Mouse (Mus musculus): ENCODE measurements around the gene Scaf1. TPM values are rescaled to one million over a fixed set of nuclear protein-coding genes. Genes with fewer than 3 reads are reported as not detected.

The Scaf1 gene
- polyA plus RNA-seq, 1 experiment: 75.4 TPM

GRCm38 (mm10) chr7:45046853-45047350 lies 30.7 kb upstream of the Scaf1 start:
- Histone ChIP-seq H3K27ac (ENCODE audit: insufficient read depth, low read length) (no peak overlapping the region), H3K4me1 (ENCODE audit: control insufficient read depth, insufficient read depth, low read length) (no peaks in the 10 kb centered on the region), H3K4me3 (ENCODE audit: insufficient read depth, low read length) (no peak overlapping the region)
- TF ChIP-seq POLR2A (IDR thresholded peaks at IDR 0.05; ENCODE audit: low read depth, low read length) (no peak), CTCF (IDR thresholded peaks at IDR 0.05; ENCODE audit: borderline replicate concordance, insufficient read depth, low read length) (no peak)

DNA sequence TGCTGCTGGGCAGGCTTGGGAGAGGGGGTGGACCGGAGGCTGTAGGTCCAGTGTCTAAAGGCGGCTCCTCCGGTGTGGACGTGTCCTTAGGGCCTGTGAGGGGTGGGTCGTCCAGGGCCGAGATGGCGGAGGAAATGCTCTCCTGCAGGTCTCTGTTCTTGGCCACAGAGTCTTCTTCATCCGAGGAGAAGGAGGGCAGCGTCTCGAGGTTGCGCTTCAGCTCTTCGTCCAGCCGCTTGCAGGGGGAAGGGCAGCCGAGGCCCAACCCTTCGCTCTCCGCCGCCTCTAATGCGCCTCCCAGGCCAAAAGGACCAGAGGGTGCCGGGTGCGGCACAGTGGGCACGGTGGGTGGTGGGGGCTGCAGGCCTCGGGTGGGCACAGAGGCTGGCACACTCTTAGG lies 29.6 kb upstream of the Scaf1 start:
- H3K4me3 ChIP-seq (ENCODE audit: insufficient read depth, low read length): no peak overlapping the region
- H3K27ac ChIP-seq (ENCODE audit: insufficient read depth, low read length): no peak overlapping the region
- TF ChIP-seq CTCF (IDR thresholded peaks at IDR 0.05; ENCODE audit: borderline replicate concordance, insufficient read depth, low read length): no peak
- no peak for TF ChIP-seq POLR2A (IDR thresholded peaks at IDR 0.05; ENCODE audit: low read depth, low read length)
- no peaks in the 10 kb centered on the region for H3K4me1 ChIP-seq (ENCODE audit: control insufficient read depth, insufficient read depth, low read length)

DNA sequence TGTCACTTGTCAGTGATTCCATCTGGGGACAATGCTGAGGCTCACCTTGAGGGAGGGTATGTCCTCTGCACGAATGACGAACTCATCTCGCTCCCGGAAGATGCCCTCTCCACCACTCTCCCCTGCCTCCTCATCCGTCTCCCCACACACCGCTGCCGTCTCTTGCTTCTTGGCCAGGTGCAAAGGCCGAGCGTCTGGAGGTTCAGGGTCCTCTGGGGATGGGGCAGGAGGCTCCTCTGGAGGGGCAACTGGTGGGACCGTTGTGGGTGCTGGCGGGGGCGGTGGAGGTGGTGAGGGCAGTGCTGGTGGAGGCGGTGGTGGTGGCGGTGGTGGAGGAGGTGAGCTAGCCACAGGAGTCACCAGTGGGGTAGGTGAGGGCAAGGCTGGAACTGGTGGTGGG lies 27.1 kb upstream of the Scaf1 start:
- H3K4me3 ChIP-seq (ENCODE audit: insufficient read depth, low read length): no peak overlapping the region
- TF ChIP-seq POLR2A (IDR thresholded peaks at IDR 0.05; ENCODE audit: low read depth, low read length) (no peak), CTCF (IDR thresholded peaks at IDR 0.05; ENCODE audit: borderline replicate concordance, insufficient read depth, low read length) (no peak)
- H3K4me1 ChIP-seq (ENCODE audit: control insufficient read depth, insufficient read depth, low read length): no peaks in the 10 kb centered on the region
- no peak overlapping the region for H3K27ac ChIP-seq (ENCODE audit: insufficient read depth, low read length)

DNA sequence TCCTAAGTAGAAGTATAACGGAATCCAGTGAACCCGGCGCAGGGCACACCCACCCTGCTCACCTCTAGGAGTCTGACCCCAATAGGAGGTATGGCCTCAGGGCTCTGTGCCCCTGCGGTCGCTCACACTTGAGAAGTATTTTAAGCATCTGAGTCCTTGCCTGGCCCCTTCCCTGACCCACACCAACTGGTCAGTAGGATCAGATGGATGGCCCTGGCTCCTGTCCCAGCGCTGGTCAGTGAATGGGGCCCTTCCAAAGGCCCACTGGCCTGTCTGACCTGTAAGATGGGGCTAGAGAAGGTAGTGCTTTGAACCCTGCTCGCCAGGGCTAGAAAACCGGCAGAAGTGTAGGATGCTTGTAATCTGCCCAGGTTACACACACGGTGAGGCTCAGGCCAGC lies 24.7 kb upstream of the Scaf1 start:
- H3K27ac ChIP-seq (ENCODE audit: insufficient read depth, low read length): no peak overlapping the region
- H3K4me3 ChIP-seq (ENCODE audit: insufficient read depth, low read length): no peak overlapping the region
- TF ChIP-seq CTCF (IDR thresholded peaks at IDR 0.05; ENCODE audit: borderline replicate concordance, insufficient read depth, low read length): no peak
- no peak for TF ChIP-seq POLR2A (IDR thresholded peaks at IDR 0.05; ENCODE audit: low read depth, low read length)
- peaks cover 4% of the 10 kb centered on the region for H3K4me1 ChIP-seq (ENCODE audit: control insufficient read depth, insufficient read depth, low read length)

DNA sequence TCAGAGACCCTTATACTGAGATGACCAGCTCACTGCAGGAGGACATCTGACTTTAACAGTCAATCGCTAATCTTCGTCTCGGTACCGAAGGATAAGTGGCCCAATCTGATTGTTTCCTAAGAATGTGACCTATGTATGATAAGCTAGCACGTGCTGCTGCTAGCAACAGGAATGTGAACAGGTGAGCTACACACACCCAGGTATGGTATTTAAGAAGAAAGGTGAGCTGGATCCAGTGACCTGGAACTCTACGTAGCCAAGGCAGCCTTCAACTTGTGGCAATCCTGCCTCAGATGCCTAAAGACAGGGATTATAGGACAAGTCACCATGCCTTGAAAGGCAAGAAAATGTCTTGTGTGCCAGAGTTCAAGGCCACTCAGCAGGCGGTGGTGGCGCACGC lies 22.2 kb upstream of the Scaf1 start:
- H3K4me1 ChIP-seq (ENCODE audit: control insufficient read depth, insufficient read depth, low read length): peaks cover 9% of the 10 kb centered on the region
- no peak overlapping the region for H3K27ac ChIP-seq (ENCODE audit: insufficient read depth, low read length)
- H3K4me3 ChIP-seq (ENCODE audit: insufficient read depth, low read length): no peak overlapping the region
- TF ChIP-seq CTCF (IDR thresholded peaks at IDR 0.05; ENCODE audit: borderline replicate concordance, insufficient read depth, low read length) (no peak), POLR2A (IDR thresholded peaks at IDR 0.05; ENCODE audit: low read depth, low read length) (no peak)

DNA sequence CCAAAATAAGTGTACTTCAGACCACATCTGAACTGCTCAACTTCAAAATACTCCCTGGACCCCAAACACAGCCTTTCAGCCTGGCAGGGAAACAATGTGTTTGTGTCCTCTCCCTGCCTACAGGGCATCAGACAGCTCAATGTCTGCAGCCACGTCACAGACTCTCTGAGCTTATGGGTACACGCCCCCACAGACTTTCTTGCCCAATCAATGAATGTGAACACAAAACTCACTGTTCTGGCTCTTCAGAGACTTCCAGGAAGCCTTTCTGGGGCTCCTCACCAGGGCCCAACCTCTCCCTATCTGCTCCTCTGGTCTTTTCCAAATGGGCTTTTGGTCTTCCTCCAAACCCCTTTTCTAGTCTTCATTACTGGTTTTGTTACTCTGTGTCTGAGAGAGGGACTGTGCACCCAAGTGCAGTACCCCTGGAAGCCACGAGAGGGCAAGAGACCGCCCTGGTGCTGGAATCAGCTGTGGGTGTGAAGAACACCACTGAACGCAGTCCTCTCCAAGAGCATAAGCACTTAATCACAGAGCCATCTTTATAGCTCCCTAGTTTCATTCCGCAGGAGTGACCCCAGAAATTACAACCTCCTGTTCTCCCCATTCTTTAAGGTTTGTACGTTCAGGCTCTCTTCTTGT lies 21.7 kb upstream of the Scaf1 start:
- TF ChIP-seq CTCF (IDR thresholded peaks at IDR 0.05; ENCODE audit: borderline replicate concordance, insufficient read depth, low read length): peak; percentile 39; the same call in 1 of the 2 replicates
- TF ChIP-seq POLR2A (IDR thresholded peaks at IDR 0.05; ENCODE audit: low read depth, low read length): no peak
- H3K4me3 ChIP-seq (ENCODE audit: insufficient read depth, low read length): no peak overlapping the region
- H3K27ac ChIP-seq (ENCODE audit: insufficient read depth, low read length): no peak overlapping the region
- H3K4me1 ChIP-seq (ENCODE audit: control insufficient read depth, insufficient read depth, low read length): peaks cover 9% of the 10 kb centered on the region

GRCm38 (mm10) chr7:45036702-45037101 lies 20.5 kb upstream of the Scaf1 start:
- TF ChIP-seq POLR2A (IDR thresholded peaks at IDR 0.05; ENCODE audit: low read depth, low read length) (no peak), CTCF (IDR thresholded peaks at IDR 0.05; ENCODE audit: borderline replicate concordance, insufficient read depth, low read length) (no peak)
- H3K4me3 ChIP-seq (ENCODE audit: insufficient read depth, low read length): no peak overlapping the region
- peaks cover 9% of the 10 kb centered on the region for H3K4me1 ChIP-seq (ENCODE audit: control insufficient read depth, insufficient read depth, low read length)
- H3K27ac ChIP-seq (ENCODE audit: insufficient read depth, low read length): no peak overlapping the region

- Histone ChIP-seq H3K4me1 (ENCODE audit: control insufficient read depth, insufficient read depth, low read length) (peaks cover 9% of the 10 kb centered on the region), H3K27ac (ENCODE audit: insufficient read depth, low read length) (peak overlapping the region; percentile 14; the same call in 1 of the 2 replicates), H3K4me3 (ENCODE audit: insufficient read depth, low read length) (no peak overlapping the region)
- TF ChIP-seq POLR2A (IDR thresholded peaks at IDR 0.05; ENCODE audit: low read depth, low read length) (no peak), CTCF (IDR thresholded peaks at IDR 0.05; ENCODE audit: borderline replicate concordance, insufficient read depth, low read length) (no peak)
Measured at GRCm38 (mm10) chr7:45035631-45036030, 19.5 kb upstream of the Scaf1 start.

GRCm38 (mm10) chr7:45033722-45034359 lies 17.7 kb upstream of the Scaf1 start:
- Histone ChIP-seq H3K4me1 (ENCODE audit: control insufficient read depth, insufficient read depth, low read length) (peaks cover 9% of the 10 kb centered on the region), H3K4me3 (ENCODE audit: insufficient read depth, low read length) (no peak overlapping the region), H3K27ac (ENCODE audit: insufficient read depth, low read length) (no peak overlapping the region)
- TF ChIP-seq POLR2A (IDR thresholded peaks at IDR 0.05; ENCODE audit: low read depth, low read length): no peak
- TF ChIP-seq CTCF (IDR thresholded peaks at IDR 0.05; ENCODE audit: borderline replicate concordance, insufficient read depth, low read length): no peak

DNA sequence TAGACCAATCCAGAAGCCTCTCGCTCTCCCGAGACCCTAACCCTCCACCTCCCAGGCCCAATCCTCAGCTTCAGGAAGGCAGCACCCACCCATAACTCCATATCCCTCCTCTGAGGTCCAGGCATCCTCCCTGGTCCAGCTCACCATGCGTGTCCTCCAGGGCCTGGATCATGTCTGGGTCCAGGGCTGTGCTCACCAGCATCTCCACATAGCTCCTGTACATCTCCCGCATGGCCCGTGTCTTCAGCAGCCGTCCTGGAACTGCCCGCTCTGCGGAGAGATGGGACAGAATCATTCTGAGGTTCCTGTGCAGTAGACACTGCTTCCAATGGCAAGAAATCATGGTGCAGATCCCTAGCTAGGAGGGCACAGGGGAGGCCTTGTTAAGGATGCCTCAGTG lies 14.7 kb upstream of the Scaf1 start:
- Histone ChIP-seq H3K4me3 (ENCODE audit: insufficient read depth, low read length) (no peak overlapping the region), H3K4me1 (ENCODE audit: control insufficient read depth, insufficient read depth, low read length) (peaks cover 5% of the 10 kb centered on the region), H3K27ac (ENCODE audit: insufficient read depth, low read length) (no peak overlapping the region)
- TF ChIP-seq CTCF (IDR thresholded peaks at IDR 0.05; ENCODE audit: borderline replicate concordance, insufficient read depth, low read length) (no peak), POLR2A (IDR thresholded peaks at IDR 0.05; ENCODE audit: low read depth, low read length) (no peak)

Measured in embryonic fibroblast, embryonic 13.5 days (primary cell).